Mouse (Mus musculus) lung, adult 2 months (tissue): ENCODE results near the gene Slc12a7.

Experiments used
- CTCF ChIP-seq: fragments of 200-500 bp; IDR thresholded peaks from 2 replicates; pipeline ENCODE4 v1.5.1; 2011; ENCODE audit warnings: mild to moderate bottlenecking, low read length, control low read depth; ENCODE audit not compliant: insufficient read depth
- POLR2A ChIP-seq: fragments of 200-500 bp; IDR thresholded peaks from 2 replicates; pipeline ENCODE4 v1.6.1; 2011; ENCODE audit warnings: low read depth, mild to moderate bottlenecking, control low read depth, low read length, borderline replicate concordance; ENCODE audit errors: extremely low read depth

DNA sequence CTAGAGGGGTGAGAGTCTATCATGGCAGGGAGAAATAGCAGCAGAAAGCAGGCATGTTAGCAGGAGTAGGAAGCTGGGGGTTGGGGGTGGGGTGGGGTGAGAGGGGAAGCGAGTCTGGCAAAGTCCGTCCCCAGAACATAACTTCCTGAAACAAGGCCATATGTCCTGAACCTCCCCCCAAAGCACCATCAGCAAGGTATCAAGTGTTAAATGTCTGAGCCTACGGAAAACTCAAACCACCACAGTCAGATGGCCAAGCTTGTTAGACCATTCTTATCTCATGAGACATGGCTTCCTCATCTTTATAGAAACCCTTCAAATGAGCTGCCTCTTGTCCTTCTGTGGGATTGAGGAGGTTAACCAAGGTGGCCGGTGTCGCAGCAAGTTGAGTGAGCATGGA is 60.3 kb downstream of the Slc12a7 start:
- TF ChIP-seq CTCF: no peak
- TF ChIP-seq POLR2A: no peak
